Mouse (Mus musculus) G1E (cell line): Measurements from ENCODE around the gene Trappc6a.

Source experiments
- CTCF ChIP-seq: IDR thresholded peaks from 2 replicates; pipeline ENCODE4 v1.5.1; 2012; ENCODE audit warnings: low read depth, low read length, inconsistent platforms, mixed read lengths
- GATA2 ChIP-seq: IDR thresholded peaks from 2 replicates; pipeline ENCODE4 v1.6.1; 2012; ENCODE audit warnings: low read depth, low read length, inconsistent platforms, borderline replicate concordance
- POLR2AphosphoS5 ChIP-seq: IDR thresholded peaks from 2 replicates; pipeline ENCODE4 v1.6.1; 2012; ENCODE audit warnings: low read depth, low read length, inconsistent platforms; ENCODE audit not compliant: insufficient replicate concordance

- no peak for TF ChIP-seq POLR2AphosphoS5
- TF ChIP-seq CTCF = no peak
- no peak for TF ChIP-seq GATA2
These were observed 34.2 kb upstream of the Trappc6a start for GRCm38 (mm10) chr7:19473875-19474443.
